Mouse (Mus musculus): ENCODE data around the gene Slk. TPM values are rescaled to one million over a fixed set of nuclear protein-coding genes. Genes with fewer than 3 reads are reported as not detected.

The Slk gene
- polyA plus RNA-seq, 1 experiment from 2014 or later = 9.2 TPM

DNA sequence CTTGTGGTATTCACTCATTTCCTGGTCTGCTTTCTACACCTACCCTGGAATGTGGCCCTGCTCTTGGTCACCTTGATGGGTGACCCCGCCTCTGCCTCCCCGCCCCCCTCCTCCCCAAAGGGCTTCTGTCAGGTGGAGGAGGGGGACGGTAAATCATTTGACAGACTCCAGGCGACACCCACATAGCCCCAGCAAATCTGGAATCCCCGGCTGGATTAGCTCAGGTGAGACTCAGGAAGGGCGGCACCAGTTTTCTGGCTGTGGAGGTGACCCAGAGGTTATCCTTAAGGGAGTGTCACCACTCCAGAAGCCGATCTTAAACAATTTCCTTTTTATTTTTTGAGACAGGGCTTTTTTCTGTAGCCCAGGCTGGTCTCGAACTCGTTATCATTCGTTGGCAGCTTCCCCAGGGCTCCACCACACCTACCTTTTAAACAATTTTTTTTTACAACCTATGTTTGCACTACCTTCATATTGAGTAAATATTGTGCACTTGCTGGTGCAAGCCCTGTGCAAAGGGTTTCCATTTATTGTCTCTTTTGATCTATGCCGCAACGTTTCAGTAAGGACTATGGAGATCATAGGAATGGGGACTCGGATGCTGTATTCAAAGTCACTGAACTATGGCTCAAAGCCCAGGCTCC is 775 bp upstream of the Slk start:
- Histone ChIP-seq H3K36me3 (no peaks in the 10 kb centered on the region), H3K4me3 (peak overlapping the region; percentile 78), H3K4me1 (peaks cover 26% of the 10 kb centered on the region), H3K9ac (peak overlapping the region; percentile 94), H3K9me3 (no peaks in the 10 kb centered on the region), H3K4me2 (replicated peaks) (peak overlapping the region; percentile 79), H3K27ac (peak overlapping the region; percentile 91; the same call in 1 of the 2 replicates), H3K27me3 (no peaks in the 10 kb centered on the region)
- 12% methylated on average over 13 of the region's 13 CpGs for WGBS
- ATAC-seq (ENCODE audit: low FRiP score, low read depth) = no peak; the same call in 1 of the 2 replicates

- under 1% methylated on average over 86 of the region's 96 CpGs for WGBS
- peak overlapping the region; percentile 94 for H3K9ac ChIP-seq
- H3K27ac ChIP-seq = peak overlapping the region; percentile 91
- H3K4me3 ChIP-seq = peak overlapping the region; percentile 78
- ATAC-seq (ENCODE audit: low FRiP score, low read depth) = peak; percentile 62
- no peaks in the 10 kb centered on the region for H3K9me3 ChIP-seq
- no peaks in the 10 kb centered on the region for H3K27me3 ChIP-seq
- H3K4me1 ChIP-seq = peaks cover 29% of the 10 kb centered on the region
- H3K4me2 ChIP-seq (replicated peaks) = peak overlapping the region; percentile 79
- H3K36me3 ChIP-seq = no peaks in the 10 kb centered on the region
These were observed 532 bp downstream of the Slk start for GRCm38 (mm10) chr19:47579788-47580631.

GRCm38 (mm10) chr19:47585772-47586171 is 6.3 kb downstream of the Slk start:
- Histone ChIP-seq H3K9ac (no peak overlapping the region), H3K27me3 (no peaks in the 10 kb centered on the region), H3K4me2 (replicated peaks) (no peak overlapping the region), H3K4me1 (peaks cover 46% of the 10 kb centered on the region), H3K27ac (no peak overlapping the region), H3K4me3 (no peak overlapping the region), H3K9me3 (no peaks in the 10 kb centered on the region), H3K36me3 (no peaks in the 10 kb centered on the region)
- no peak for ATAC-seq (ENCODE audit: low FRiP score, low read depth)
- WGBS = 53% methylated on average over 1 of the region's 1 CpGs

- H3K27ac ChIP-seq = no peak overlapping the region
These were observed 7.5 kb downstream of the Slk start for GRCm38 (mm10) chr19:47587009-47587408.

GRCm38 (mm10) chr19:47608513-47608912 is 29.0 kb downstream of the Slk start:
- no peak for ATAC-seq (ENCODE audit: low FRiP score, low read depth)
- Histone ChIP-seq H3K9ac (no peak overlapping the region), H3K4me2 (replicated peaks) (no peak overlapping the region), H3K36me3 (peaks cover 6% of the 10 kb centered on the region), H3K27ac (no peak overlapping the region), H3K9me3 (no peaks in the 10 kb centered on the region), H3K4me3 (no peak overlapping the region), H3K4me1 (no peaks in the 10 kb centered on the region), H3K27me3 (no peaks in the 10 kb centered on the region)
- WGBS = 62% methylated on average over 3 of the region's 3 CpGs

More at GRCm38 (mm10) chr19:47587009-47587408, 7.5 kb downstream of the Slk start:
- H3K4me2 ChIP-seq (replicated peaks) = no peak overlapping the region
- 95% methylated on average over 1 of the region's 1 CpGs for WGBS
- ATAC-seq (ENCODE audit: low FRiP score, low read depth) = no peak
- no peaks in the 10 kb centered on the region for H3K27me3 ChIP-seq
- H3K36me3 ChIP-seq = no peaks in the 10 kb centered on the region
- peaks cover 34% of the 10 kb centered on the region for H3K4me1 ChIP-seq
- no peak overlapping the region for H3K9ac ChIP-seq
- H3K9me3 ChIP-seq = no peaks in the 10 kb centered on the region
- H3K4me3 ChIP-seq = no peak overlapping the region

DNA sequence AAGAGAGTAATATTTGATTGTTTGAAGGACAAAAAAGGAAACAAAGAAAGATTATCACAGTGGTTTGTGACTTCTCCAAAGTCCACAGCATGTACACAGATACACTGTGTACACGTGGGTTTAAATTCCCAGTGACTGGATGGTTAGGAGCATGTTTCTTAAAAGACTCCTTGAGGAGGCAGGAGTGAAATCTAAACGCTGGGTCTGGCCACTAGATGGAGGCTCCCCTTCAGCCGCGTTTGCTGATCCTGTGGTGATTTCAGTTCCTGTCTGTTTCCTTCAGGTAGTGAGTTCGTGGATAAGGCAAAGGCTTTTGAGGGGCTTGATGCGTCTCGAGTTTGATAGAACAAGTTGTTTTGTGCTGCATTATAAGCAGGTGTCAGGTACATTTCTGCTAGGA is 34.0 kb downstream of the Slk start:
- Histone ChIP-seq H3K4me2 (replicated peaks) (no peak overlapping the region), H3K4me3 (no peak overlapping the region), H3K4me1 (no peaks in the 10 kb centered on the region), H3K36me3 (peaks cover 39% of the 10 kb centered on the region), H3K27ac (no peak overlapping the region), H3K27me3 (no peaks in the 10 kb centered on the region), H3K9ac (no peak overlapping the region), H3K9me3 (0 out of 2 replicates have a peak, but pooled peaks cover 3% of the 10 kb centered on the region)
- WGBS = 54% methylated on average over 7 of the region's 7 CpGs
- no peak for ATAC-seq (ENCODE audit: low FRiP score, low read depth)

DNA sequence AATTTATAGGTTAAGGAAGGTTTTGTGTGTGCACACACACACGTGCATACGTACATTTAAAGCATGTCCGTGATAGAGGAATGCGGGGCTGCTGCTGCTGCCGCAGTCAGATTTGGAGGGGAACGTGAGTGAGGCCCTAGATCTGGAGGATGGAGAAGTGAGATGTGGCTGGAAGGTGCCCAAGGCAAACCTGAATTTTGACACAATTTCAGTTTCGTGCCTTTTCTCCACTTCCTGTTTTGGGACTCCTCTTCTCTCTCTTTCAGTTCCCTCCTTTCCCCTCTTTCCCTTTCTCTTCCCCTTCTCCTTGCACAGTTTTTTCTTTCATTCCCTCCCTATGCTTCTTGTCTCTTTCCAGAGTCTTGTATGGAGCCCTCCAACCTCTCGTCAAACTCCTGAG is 42.0 kb downstream of the Slk start:
- Histone ChIP-seq H3K4me3 (no peak overlapping the region), H3K9me3 (0 out of 2 replicates have a peak, but pooled peaks cover 3% of the 10 kb centered on the region), H3K4me2 (replicated peaks) (no peak overlapping the region), H3K9ac (no peak overlapping the region), H3K4me1 (no peaks in the 10 kb centered on the region), H3K27ac (no peak overlapping the region), H3K27me3 (no peaks in the 10 kb centered on the region), H3K36me3 (peaks cover 80% of the 10 kb centered on the region)
- no peak for ATAC-seq (ENCODE audit: low FRiP score, low read depth)
- 84% methylated on average over 8 of the region's 8 CpGs for WGBS

DNA sequence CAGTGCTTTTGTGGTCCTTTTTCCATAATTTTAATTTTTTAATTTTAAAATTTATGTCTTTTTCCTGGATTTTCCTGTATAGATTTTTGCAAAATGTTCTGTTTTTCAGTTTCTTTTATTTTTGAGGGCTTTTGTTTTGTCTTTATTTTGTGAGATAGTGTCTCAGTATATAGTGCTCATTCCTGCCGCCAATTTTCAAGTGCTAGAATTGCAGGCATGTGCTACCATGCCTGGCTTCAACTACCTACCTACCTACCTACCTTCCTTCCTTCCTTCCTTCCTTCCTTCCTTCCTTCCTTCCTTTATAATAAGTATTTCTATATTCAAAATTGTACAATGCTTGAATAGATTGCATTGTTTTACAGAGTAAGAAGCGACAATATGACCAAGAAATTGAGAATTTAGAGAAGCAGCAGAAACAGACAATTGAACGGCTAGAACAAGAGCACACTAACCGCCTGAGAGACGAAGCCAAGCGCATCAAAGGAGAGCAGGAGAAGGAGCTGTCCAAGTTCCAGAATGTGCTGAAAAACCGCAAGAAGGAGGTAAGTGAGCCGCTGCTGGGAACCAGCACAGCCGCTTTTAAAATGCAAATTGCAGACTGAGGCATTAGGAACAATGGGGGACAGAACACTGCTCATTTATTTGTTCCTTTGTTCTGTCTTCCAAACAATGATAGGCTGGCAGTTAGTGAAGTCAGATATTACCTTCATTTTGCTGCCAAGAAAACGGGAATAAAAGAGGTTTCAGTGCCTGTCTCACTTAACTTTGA is 45.6 kb downstream of the Slk start:
- Histone ChIP-seq H3K36me3 (peaks cover 61% of the 10 kb centered on the region), H3K9me3 (no peaks in the 10 kb centered on the region), H3K4me3 (no peak overlapping the region), H3K27me3 (no peaks in the 10 kb centered on the region), H3K4me2 (replicated peaks) (no peak overlapping the region), H3K9ac (no peak overlapping the region), H3K4me1 (no peaks in the 10 kb centered on the region), H3K27ac (no peak overlapping the region)
- 63% methylated on average over 10 of the region's 10 CpGs for WGBS
- no peak for ATAC-seq (ENCODE audit: low FRiP score, low read depth)

DNA sequence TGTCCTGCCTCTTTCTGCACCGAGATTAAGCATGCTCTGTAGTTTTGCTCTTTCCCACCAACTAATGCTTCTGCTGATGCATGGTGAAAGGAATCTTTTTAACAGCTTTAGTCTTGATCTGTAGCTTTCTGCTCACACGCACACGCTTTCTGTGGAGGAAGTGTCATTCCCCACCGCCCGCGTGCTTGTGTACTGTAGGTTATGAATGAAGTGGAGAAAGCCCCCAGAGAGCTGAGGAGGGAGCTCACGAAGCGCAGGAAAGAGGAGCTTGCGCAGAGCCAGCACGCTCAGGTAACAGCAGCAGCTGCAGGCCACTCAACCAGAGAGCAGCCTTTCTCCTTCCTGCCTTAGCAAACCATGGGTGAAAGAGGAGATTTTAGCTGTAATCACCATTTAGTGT is 48.0 kb downstream of the Slk start:
- Histone ChIP-seq H3K27me3 (no peaks in the 10 kb centered on the region), H3K4me3 (no peak overlapping the region), H3K9ac (no peak overlapping the region), H3K4me2 (replicated peaks) (no peak overlapping the region), H3K9me3 (no peaks in the 10 kb centered on the region), H3K4me1 (no peaks in the 10 kb centered on the region), H3K36me3 (peaks cover 51% of the 10 kb centered on the region), H3K27ac (no peak overlapping the region)
- ATAC-seq (ENCODE audit: low FRiP score, low read depth) = no peak
- WGBS = 85% methylated on average over 10 of the region's 10 CpGs

GRCm38 (mm10) chr19:47629068-47629467 is 49.6 kb downstream of the Slk start:
- no peak for ATAC-seq (ENCODE audit: low FRiP score, low read depth)
- Histone ChIP-seq H3K27ac (no peak overlapping the region), H3K9me3 (no peaks in the 10 kb centered on the region), H3K4me1 (no peaks in the 10 kb centered on the region), H3K4me3 (no peak overlapping the region), H3K27me3 (no peaks in the 10 kb centered on the region), H3K9ac (no peak overlapping the region), H3K36me3 (peaks cover 37% of the 10 kb centered on the region), H3K4me2 (replicated peaks) (no peak overlapping the region)
- WGBS = 69% methylated on average over 5 of the region's 5 CpGs

DNA sequence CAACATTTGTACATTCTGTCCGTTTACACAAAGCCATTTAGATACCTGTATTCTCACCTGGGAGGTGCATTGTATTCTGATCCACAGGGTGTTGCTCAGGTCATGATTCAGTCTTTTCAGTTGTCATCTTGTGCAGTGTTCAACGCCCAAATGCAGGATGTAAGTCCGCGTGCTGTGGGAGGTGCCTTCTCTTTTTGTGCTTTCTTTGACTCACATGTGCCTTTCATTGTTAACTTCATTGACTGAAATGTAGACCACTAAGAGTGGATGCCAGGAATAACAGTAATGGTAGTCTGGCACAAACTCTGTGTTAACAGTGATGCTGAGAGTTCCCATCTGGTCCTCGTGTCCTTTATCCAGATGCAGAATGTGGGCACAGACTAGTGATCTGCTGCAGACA is 50.9 kb downstream of the Slk start:
- Histone ChIP-seq H3K9ac (no peak overlapping the region), H3K4me1 (no peaks in the 10 kb centered on the region), H3K27me3 (no peaks in the 10 kb centered on the region), H3K36me3 (peaks cover 31% of the 10 kb centered on the region), H3K4me3 (no peak overlapping the region), H3K9me3 (no peaks in the 10 kb centered on the region), H3K27ac (no peak overlapping the region), H3K4me2 (replicated peaks) (no peak overlapping the region)
- ATAC-seq (ENCODE audit: low FRiP score, low read depth) = no peak
- 82% methylated on average over 5 of the region's 5 CpGs for WGBS

GRCm38 (mm10) chr19:47631799-47632198 is 52.3 kb downstream of the Slk start:
- Histone ChIP-seq H3K4me2 (replicated peaks) (no peak overlapping the region), H3K9ac (no peak overlapping the region), H3K27me3 (no peaks in the 10 kb centered on the region), H3K9me3 (no peaks in the 10 kb centered on the region), H3K4me1 (no peaks in the 10 kb centered on the region), H3K27ac (no peak overlapping the region), H3K4me3 (no peak overlapping the region), H3K36me3 (peaks cover 31% of the 10 kb centered on the region)
- no peak for ATAC-seq (ENCODE audit: low FRiP score, low read depth)
- 95% methylated on average over 5 of the region's 5 CpGs for WGBS

Data from limb, embryonic 13.5 days (tissue).